Mouse (Mus musculus) thymus, adult 2 months (tissue): ENCODE data around the gene Cs.

Source experiments
- CTCF ChIP-seq: fragments of 200-500 bp; IDR thresholded peaks from 2 replicates; pipeline ENCODE4 v1.5.1; 2012; ENCODE audit warnings: mild to moderate bottlenecking, control low read depth, low read length, moderate library complexity, borderline replicate concordance; ENCODE audit not compliant: control insufficient read depth, poor library complexity, insufficient read depth; ENCODE audit errors: extremely low read depth
- POLR2A ChIP-seq: fragments of 200-500 bp; IDR thresholded peaks from 2 replicates; pipeline ENCODE4 v1.6.1; 2012; ENCODE audit warnings: mild to moderate bottlenecking, low read length, control low read depth, moderate library complexity; ENCODE audit not compliant: control insufficient read depth, poor library complexity, insufficient read depth; ENCODE audit errors: extremely low read depth

DNA sequence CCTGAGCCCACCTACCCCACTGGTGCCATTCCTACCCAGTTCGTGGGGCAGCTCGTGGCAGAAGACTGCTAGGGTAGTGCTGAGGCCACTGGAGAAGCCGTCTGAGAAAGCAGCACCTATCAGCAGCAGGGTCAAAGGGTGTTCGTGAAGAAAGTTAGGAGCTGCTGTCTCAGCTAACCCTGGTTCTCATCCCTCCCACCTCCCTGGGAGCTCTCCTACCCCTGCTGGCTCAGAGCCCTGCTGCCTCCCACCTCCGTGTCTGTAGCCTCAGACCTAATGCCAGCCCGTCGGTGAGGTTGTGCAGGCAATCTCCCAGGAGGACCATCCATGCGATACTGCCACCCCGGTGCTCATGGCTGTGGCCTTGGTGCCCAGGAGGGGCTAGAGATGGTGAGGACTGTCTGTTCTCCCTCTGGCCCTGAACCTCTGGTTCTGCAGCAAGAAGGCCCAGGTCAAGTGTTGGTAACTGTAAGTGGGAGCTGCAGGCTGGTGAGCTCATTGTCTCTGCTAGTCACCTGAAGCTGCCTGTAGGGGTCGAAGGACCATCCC is 59.3 kb downstream of the Cs start:
- TF ChIP-seq CTCF (no peak), POLR2A (no peak)
